In genomic region chr13:69802095-69802494, GRCm38 (mm10) we compare ENCODE assay signal across 8 mouse cellular contexts. TPM values are rescaled to one million over a fixed set of nuclear protein-coding genes. Genes with fewer than 3 reads are reported as not detected.
DNase-seq lines count a peak whose midpoint lies in the region; ATAC-seq and TF ChIP-seq lines count a peak whose summit lies in the region.

Med10 (plus strand) TSS chr13:69802395.

- no peaks in the 10 kb centered on the region for H3K9me3 ChIP-seq in hindbrain, embryonic 10.5 days
- no peaks in the 10 kb centered on the region for H3K9me3 ChIP-seq in liver, embryonic 11.5 days (ENCODE audit: control insufficient read depth, low read length)
- no peaks in the 10 kb centered on the region for H3K9me3 ChIP-seq in stomach, embryonic 16.5 days (replicated peaks; ENCODE audit: control insufficient read depth, low read length)

- TF ChIP-seq POLR2A in embryonic fibroblast, embryonic 13.5 days (IDR thresholded peaks at IDR 0.05; ENCODE audit: low read depth, low read length), result no peak

- no peaks in the 10 kb centered on the region for H3K4me1 ChIP-seq in embryonic fibroblast, embryonic 13.5 days (ENCODE audit: control insufficient read depth, insufficient read depth, low read length)
- H3K4me1 ChIP-seq in hindbrain, embryonic 10.5 days (replicated peaks), result no peaks in the 10 kb centered on the region
- no peaks in the 10 kb centered on the region for H3K4me1 ChIP-seq in liver, embryonic 11.5 days (replicated peaks; ENCODE audit: control insufficient read depth, insufficient read depth, low read length)
- no peaks in the 10 kb centered on the region for H3K4me1 ChIP-seq in stomach, embryonic 16.5 days (ENCODE audit: control insufficient read depth, insufficient read depth, low read length)

- H3K36me3 ChIP-seq in hindbrain, embryonic 10.5 days, result no peaks in the 10 kb centered on the region
- H3K36me3 ChIP-seq in liver, embryonic 11.5 days (ENCODE audit: control insufficient read depth, insufficient read depth, low read length), result no peaks in the 10 kb centered on the region
- no peaks in the 10 kb centered on the region for H3K36me3 ChIP-seq in stomach, embryonic 16.5 days (ENCODE audit: control insufficient read depth, insufficient read depth, low read length)

- H3K4me3 ChIP-seq in embryonic fibroblast, embryonic 13.5 days (ENCODE audit: insufficient read depth, low read length), result no peak within 1 kb of the TSS
- no peak within 1 kb of the TSS for H3K4me3 ChIP-seq in hindbrain, embryonic 10.5 days
- H3K4me3 ChIP-seq in liver, embryonic 11.5 days (ENCODE audit: low read depth, low read length), result no peak within 1 kb of the TSS
- no peak within 1 kb of the TSS for H3K4me3 ChIP-seq in stomach, embryonic 16.5 days (replicated peaks; ENCODE audit: low read length)

- H3K27ac ChIP-seq in embryonic fibroblast, embryonic 13.5 days (ENCODE audit: insufficient read depth, low read length), result no peak within 1 kb of the TSS
- no peak within 1 kb of the TSS for H3K27ac ChIP-seq in hindbrain, embryonic 10.5 days
- H3K27ac ChIP-seq in liver, embryonic 11.5 days (ENCODE audit: low read depth, low read length), result no peak within 1 kb of the TSS
- H3K27ac ChIP-seq in stomach, embryonic 16.5 days (ENCODE audit: low read length), result no peak within 1 kb of the TSS

- WGBS in hindbrain, embryonic 10.5 days, result 81% methylated on average over 5 of the region's 5 CpGs
- WGBS in liver, embryonic 11.5 days, result 79% methylated on average over 5 of the region's 5 CpGs
- 77% methylated on average over 5 of the region's 5 CpGs for whole genome bisulfite sequencing in stomach, embryonic 16.5 days

- TF ChIP-seq CTCF in embryonic fibroblast, embryonic 13.5 days (IDR thresholded peaks at IDR 0.05; ENCODE audit: borderline replicate concordance, insufficient read depth, low read length), result no peak

- H3K4me2 ChIP-seq in liver, embryonic 11.5 days, result no peak within 1 kb of the TSS
- no peak within 1 kb of the TSS for H3K4me2 ChIP-seq in stomach, embryonic 16.5 days (ENCODE audit: low read depth, low read length)

- no peak within 1 kb of the TSS for H3K9ac ChIP-seq in liver, embryonic 11.5 days (ENCODE audit: low read depth, low read length)
- no peak within 1 kb of the TSS for H3K9ac ChIP-seq in stomach, embryonic 16.5 days (ENCODE audit: low read length)

- ATAC-seq in liver, embryonic 11.5 days (replicated peaks; ENCODE audit: low FRiP score), result no peak
- ATAC-seq in stomach, embryonic 16.5 days (ENCODE audit: insufficient read depth, low FRiP score), result no peak

- no peak for DNase-seq in thymus, postnatal 0 days (ENCODE audit: low spot score)
- no peak for DNase-seq in thymus, adult 18-20 months
- DNase-seq in hindbrain, embryonic 10.5 days (ENCODE audit: low spot score), result no peak
- DNase-seq in liver, embryonic 11.5 days (ENCODE audit: low spot score), result no peak
- DNase-seq in cerebellum, postnatal 36 days, result no peak
- DNase-seq in cerebellum, postnatal 10 days, result no peak

- no peaks in the 10 kb centered on the region for H3K27me3 ChIP-seq in hindbrain, embryonic 10.5 days (ENCODE audit: insufficient read depth, poor library complexity, severe bottlenecking)
- H3K27me3 ChIP-seq in liver, embryonic 11.5 days (replicated peaks; ENCODE audit: control insufficient read depth, insufficient read depth, low read length), result no peaks in the 10 kb centered on the region
- H3K27me3 ChIP-seq in stomach, embryonic 16.5 days (ENCODE audit: control insufficient read depth, insufficient read depth, low read length), result no peaks in the 10 kb centered on the region

RNA-seq across cellular contexts. Expression of gene Med10, which starts in this region (rescaled TPM):
- 207 and 234 TPM in 2 replicates for polyA plus RNA-seq in thymus, postnatal 0 days (2015; fragmentation: Nextera tagmentation; extraction: Ambion mirVana)
- polyA plus RNA-seq in embryonic fibroblast, embryonic 13.5 days (2011; ENCODE audit: insufficient read length, low read depth, missing spikeins), result 63.2 and 70.4 TPM in 2 replicates
- 202 and 229 TPM in 2 replicates for polyA plus RNA-seq in hindbrain, embryonic 10.5 days (2016; fragmentation: Nextera tagmentation; extraction: Ambion mirVana)
- 107 and 121 TPM in 2 replicates for polyA plus RNA-seq in liver, embryonic 11.5 days (2014; fragmentation: Nextera tagmentation; extraction: Ambion mirVana)
- polyA plus RNA-seq in stomach, embryonic 16.5 days (2015; fragmentation: Nextera tagmentation; extraction: Ambion mirVana), result 115 and 135 TPM in 2 replicates
